8 mouse cellular contexts compared by ENCODE assay signal in genomic region chr5:109996026-109996937, GRCm38 (mm10). TPM values are rescaled to one million over a fixed set of nuclear protein-coding genes. Genes with fewer than 3 reads are reported as not detected.
DNase-seq lines count a peak whose midpoint lies in the region; ATAC-seq lines count a peak whose summit lies in the region.
"Not testable (repeated sequence)": the region's sequence is repeated elsewhere in the genome, so short reads cannot be mapped to it uniquely, and the experiment has no call there.

Zfp932 (plus strand) TSS chr5:109996521.

- not testable (repeated sequence) for H3K4me2 ChIP-seq in hindbrain, embryonic 12.5 days (replicated peaks); lung, embryonic 16.5 days (ENCODE audit: low read depth, low read length)

- H3K4me1 ChIP-seq in hindbrain, embryonic 12.5 days; lung, embryonic 16.5 days (replicated peaks; ENCODE audit: control insufficient read depth, insufficient read depth, low read length): not testable (repeated sequence)

- not testable (repeated sequence) for H3K4me3 ChIP-seq in hindbrain, embryonic 12.5 days; lung, embryonic 16.5 days (ENCODE audit: low read length)

- not testable (repeated sequence) for H3K9me3 ChIP-seq in hindbrain, embryonic 12.5 days (replicated peaks); lung, embryonic 16.5 days (ENCODE audit: control insufficient read depth, low read length)

- not testable (repeated sequence) for H3K9ac ChIP-seq in hindbrain, embryonic 12.5 days; lung, embryonic 16.5 days (ENCODE audit: low read length)

- WGBS in hindbrain, embryonic 12.5 days: no CpG with 5 or more reads among the region's 24 CpGs
- WGBS in lung, embryonic 16.5 days: no CpG with 5 or more reads among the region's 24 CpGs

- H3K27ac ChIP-seq in hindbrain, embryonic 12.5 days; lung, embryonic 16.5 days (ENCODE audit: low read length): not testable (repeated sequence)

- DNase-seq in MN1 (ENCODE audit: low spot score): peak; percentile 87
- peak; percentile 77 for DNase-seq in cerebellum, adult 8-10 months
- DNase-seq in frontal cortex, postnatal 10 days (ENCODE audit: low spot score in 2 of 2): peak; percentile 53 to 76
- DNase-seq in layer of hippocampus, adult 9-11 months: peak; percentile 86
- DNase-seq in ovary, adult 18-20 months (ENCODE audit: low spot score): peak; percentile 77
- DNase-seq in thymus, postnatal 0 days (ENCODE audit: low spot score): not testable (repeated sequence)

- H3K27me3 ChIP-seq in hindbrain, embryonic 12.5 days; lung, embryonic 16.5 days (ENCODE audit: control insufficient read depth, insufficient read depth, low read depth, low read length): not testable (repeated sequence)

- ATAC-seq in hindbrain, embryonic 12.5 days (ENCODE audit: low FRiP score); lung, embryonic 16.5 days (ENCODE audit: low read depth): not testable (repeated sequence)

- not testable (repeated sequence) for H3K36me3 ChIP-seq in hindbrain, embryonic 12.5 days; lung, embryonic 16.5 days (ENCODE audit: control insufficient read depth, insufficient read depth, low read length)

RNA-seq across cellular contexts. Expression of gene Zfp932, which starts in this region (rescaled TPM):
- polyA plus RNA-seq in hindbrain, embryonic 12.5 days (2016; fragmentation: Nextera tagmentation; extraction: Ambion mirVana): 22.2 and 25.1 TPM in 2 replicates
- 17.8 and 18.2 TPM in 2 replicates for polyA plus RNA-seq in lung, embryonic 16.5 days (2015; fragmentation: Nextera tagmentation; extraction: Ambion mirVana)
- polyA plus RNA-seq in thymus, postnatal 0 days (2015; fragmentation: Nextera tagmentation; extraction: Ambion mirVana): 27.5 and 34.2 TPM in 2 replicates
